Mouse (Mus musculus): ENCODE measurements around the gene Celf5.

DNA sequence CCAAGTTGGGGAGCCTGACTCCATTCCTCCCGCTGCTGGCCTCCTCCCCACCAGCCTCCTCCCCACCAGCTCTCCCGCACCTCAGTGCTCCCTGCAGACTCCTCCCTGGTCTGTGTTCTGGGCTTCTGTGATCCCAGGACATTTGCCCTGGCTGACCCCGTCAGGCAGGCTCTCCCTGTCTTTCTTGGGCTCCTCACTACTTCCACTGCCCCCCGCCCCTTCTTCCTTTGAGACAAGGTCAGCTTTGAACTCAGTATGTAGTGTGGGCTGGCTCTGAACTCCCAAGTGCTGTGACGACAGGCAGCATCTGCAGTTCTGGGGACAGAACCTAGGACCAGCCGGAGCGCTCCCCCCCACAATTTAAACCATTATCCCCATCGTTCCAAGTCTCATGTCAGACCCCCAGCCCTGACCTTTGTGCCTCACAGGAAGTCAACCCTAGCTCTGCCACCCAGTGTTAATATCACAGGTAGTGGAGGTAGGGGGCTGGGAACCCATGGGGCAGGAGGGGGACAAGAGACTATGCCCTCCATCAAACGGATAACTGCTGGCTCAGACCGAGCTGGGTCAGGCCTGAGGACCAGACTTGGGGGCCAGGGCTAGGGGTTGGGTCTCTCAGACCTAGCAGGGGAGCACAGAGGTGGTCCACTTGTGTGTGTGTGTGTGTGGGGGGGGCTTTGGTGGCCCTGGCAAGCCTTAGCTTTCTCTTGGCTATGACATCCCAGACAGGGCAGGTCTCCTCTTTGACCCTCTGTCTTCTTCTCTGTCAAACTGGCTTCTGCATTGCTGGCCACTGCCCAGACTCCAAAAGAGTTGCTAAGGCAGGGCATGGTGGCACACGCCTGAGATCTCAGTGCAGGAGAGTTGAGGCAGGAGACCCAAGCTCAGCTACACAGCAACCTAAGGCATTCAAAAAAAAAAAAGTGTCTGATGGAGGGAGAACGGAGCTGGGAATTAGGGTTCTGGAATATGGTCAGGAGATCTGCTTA is 65.0 kb downstream of the Celf5 start:
- TF ChIP-seq CTCF (conservative IDR thresholded peaks at IDR 0.05; ENCODE audit: insufficient read depth, insufficient read length, low read depth, low read length) = no peak
- no peak for TF ChIP-seq POLR2A (IDR thresholded peaks at IDR 0.05; ENCODE audit: low read depth, low read length)
